Mouse (Mus musculus): ENCODE measurements around the gene Nt5c2. TPM values are rescaled to one million over a fixed set of nuclear protein-coding genes. Genes with fewer than 3 reads are reported as not detected.

Gene Nt5c2
- polyA plus RNA-seq, 2 experiments, result 32.9 to 67.1 TPM

DNA sequence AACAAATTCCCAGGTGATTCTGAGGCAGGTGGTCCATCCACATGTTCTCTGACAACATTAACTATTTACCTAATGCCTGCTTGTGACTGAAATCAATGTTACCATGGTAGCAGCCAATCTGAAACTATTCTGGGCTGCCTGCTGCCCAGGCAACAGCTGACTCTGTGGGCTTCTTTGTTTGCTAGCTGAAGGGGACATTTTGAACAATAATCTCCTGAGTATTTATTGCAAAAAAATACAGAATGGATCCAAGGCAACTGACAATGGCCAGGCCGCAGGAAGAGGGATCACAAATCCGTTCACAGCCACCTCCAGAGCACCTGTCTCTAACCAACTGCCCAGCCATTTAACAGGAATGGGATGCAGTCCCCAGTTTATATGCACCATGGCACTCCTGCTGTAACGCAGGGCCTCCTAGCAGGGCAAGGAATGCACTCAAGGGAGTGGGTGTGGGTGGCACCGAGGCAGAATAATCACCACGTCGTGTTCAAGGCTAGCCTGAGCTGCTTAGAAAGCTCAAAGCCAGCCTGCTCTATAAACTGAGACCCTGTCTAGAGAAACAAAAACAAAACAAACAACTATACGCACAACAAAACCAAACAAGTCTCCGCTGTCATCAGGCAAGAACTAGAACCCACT lies 43.8 kb downstream of the Nt5c2 start:
- DNase-seq (ENCODE audit: low spot score), result no peak
- WGBS, result 59% methylated on average over 8 of the region's 8 CpGs
- TF ChIP-seq POLR2A (IDR thresholded peaks at IDR 0.05; ENCODE audit: borderline replicate concordance, extremely low read depth, insufficient read depth, insufficient read length), result no peak
- ATAC-seq (ENCODE audit: low FRiP score, low read depth), result no peak
- no peak overlapping the region for H3K9ac ChIP-seq (ENCODE audit: low read depth, low read length, severe bottlenecking)
- H3K9me3 ChIP-seq (ENCODE audit: control insufficient read depth, low read length), result no peaks in the 10 kb centered on the region
- H3K27ac ChIP-seq (replicated peaks; ENCODE audit: low read depth, low read length), result no peak overlapping the region
- H3K4me3 ChIP-seq (replicated peaks; ENCODE audit: low read length), result no peak overlapping the region
- peaks cover 3% of the 10 kb centered on the region; the same call in 1 of the 2 replicates for H3K4me1 ChIP-seq (ENCODE audit: control insufficient read depth, insufficient read depth, low read length)
- no peaks in the 10 kb centered on the region for H3K27me3 ChIP-seq (ENCODE audit: control insufficient read depth, insufficient read depth, low read length)
- no peak overlapping the region for H3K4me2 ChIP-seq (replicated peaks; ENCODE audit: low read depth, low read length, severe bottlenecking)
- no peaks in the 10 kb centered on the region for H3K36me3 ChIP-seq (ENCODE audit: control insufficient read depth, insufficient read depth, low read length)

DNA sequence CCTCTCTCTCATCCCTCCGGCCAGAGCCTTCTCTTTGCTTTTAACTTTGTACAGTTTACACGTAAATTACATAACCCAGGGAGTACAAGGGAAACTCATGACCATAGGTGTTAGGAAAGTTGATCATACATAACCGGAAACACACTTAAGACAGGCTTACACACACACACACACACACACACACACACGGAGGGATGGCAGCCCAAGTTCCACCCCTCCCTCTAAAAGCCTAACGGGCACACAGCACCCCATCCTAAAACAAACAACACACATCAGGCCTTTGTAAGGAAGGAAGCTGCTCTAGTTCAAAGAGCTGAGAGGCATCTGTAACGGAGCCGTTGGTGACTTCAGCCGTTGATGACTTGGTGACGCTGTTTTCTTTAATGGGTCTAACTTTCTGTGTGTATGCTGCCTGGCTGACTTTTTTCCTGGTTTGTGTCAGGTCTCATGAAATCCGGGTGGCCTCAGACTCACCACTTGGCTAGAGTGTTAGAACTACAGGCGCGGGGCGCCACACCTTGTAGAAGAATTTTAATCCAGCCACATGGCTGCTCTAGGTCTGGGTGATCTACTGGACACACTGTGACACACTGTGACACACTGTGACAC lies 44.7 kb downstream of the Nt5c2 start:
- no peaks in the 10 kb centered on the region for H3K27me3 ChIP-seq (ENCODE audit: control insufficient read depth, insufficient read depth, low read length)
- H3K4me1 ChIP-seq (ENCODE audit: control insufficient read depth, insufficient read depth, low read length), result peaks cover 3% of the 10 kb centered on the region; the same call in 1 of the 2 replicates
- DNase-seq (ENCODE audit: low spot score) (no peak), ATAC-seq (ENCODE audit: low FRiP score, low read depth) (no peak)
- H3K36me3 ChIP-seq (ENCODE audit: control insufficient read depth, insufficient read depth, low read length), result no peaks in the 10 kb centered on the region
- no peaks in the 10 kb centered on the region for H3K9me3 ChIP-seq (ENCODE audit: control insufficient read depth, low read length)
- H3K4me2 ChIP-seq (replicated peaks; ENCODE audit: low read depth, low read length, severe bottlenecking), result no peak overlapping the region
- H3K27ac ChIP-seq (replicated peaks; ENCODE audit: low read depth, low read length), result 0 out of 2 replicates have a peak overlapping the region, but pooled peaks have one; percentile 8
- TF ChIP-seq POLR2A (IDR thresholded peaks at IDR 0.05; ENCODE audit: borderline replicate concordance, extremely low read depth, insufficient read depth, insufficient read length), result no peak
- 51% methylated on average over 13 of the region's 13 CpGs for WGBS
- H3K9ac ChIP-seq (ENCODE audit: low read depth, low read length, severe bottlenecking), result no peak overlapping the region
- no peak overlapping the region for H3K4me3 ChIP-seq (replicated peaks; ENCODE audit: low read length)

DNA sequence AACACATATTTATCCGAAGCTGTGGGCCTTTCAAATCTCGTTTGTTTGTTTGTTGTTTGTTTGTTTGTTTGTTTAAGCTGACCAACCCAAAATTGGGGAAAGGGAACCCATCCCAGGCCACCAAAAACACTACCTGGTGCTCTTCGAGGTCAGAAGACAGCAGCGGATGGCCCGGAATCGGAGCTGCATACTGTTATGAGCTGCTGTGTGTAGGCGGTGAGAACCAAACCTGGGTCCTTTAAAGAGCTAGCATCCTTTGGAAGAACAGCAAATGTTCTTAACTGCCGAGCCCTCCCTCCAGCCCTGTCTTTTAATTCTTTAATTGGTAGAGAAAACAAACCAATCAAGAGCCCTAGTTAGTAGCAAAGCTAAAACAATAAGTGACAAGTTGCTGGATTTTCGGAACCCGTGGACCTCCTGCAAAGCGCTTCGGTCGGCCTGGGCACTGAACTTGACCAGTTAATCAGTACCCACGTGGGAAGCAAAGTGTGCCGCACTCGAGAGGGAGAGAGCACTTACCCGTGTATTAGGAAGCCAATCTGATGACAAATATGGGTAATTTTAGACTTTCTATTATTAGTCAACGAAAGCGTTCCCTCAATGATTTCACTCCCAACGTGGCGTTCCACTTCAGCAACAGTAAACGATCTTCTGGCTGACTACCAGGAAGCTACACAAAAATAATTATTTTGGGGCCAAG lies 45.5 kb downstream of the Nt5c2 start:
- Histone ChIP-seq H3K9ac (ENCODE audit: low read depth, low read length, severe bottlenecking) (no peak overlapping the region), H3K4me2 (replicated peaks; ENCODE audit: low read depth, low read length, severe bottlenecking) (no peak overlapping the region), H3K9me3 (ENCODE audit: control insufficient read depth, low read length) (no peaks in the 10 kb centered on the region), H3K4me3 (replicated peaks; ENCODE audit: low read length) (no peak overlapping the region), H3K36me3 (ENCODE audit: control insufficient read depth, insufficient read depth, low read length) (no peaks in the 10 kb centered on the region), H3K27ac (replicated peaks; ENCODE audit: low read depth, low read length) (no peak overlapping the region), H3K27me3 (ENCODE audit: control insufficient read depth, insufficient read depth, low read length) (no peaks in the 10 kb centered on the region), H3K4me1 (ENCODE audit: control insufficient read depth, insufficient read depth, low read length) (peaks cover 3% of the 10 kb centered on the region; the same call in 1 of the 2 replicates)
- no peak for TF ChIP-seq POLR2A (IDR thresholded peaks at IDR 0.05; ENCODE audit: borderline replicate concordance, extremely low read depth, insufficient read depth, insufficient read length)
- DNase-seq (ENCODE audit: low spot score), result no peak
- WGBS, result 79% methylated on average over 22 of the region's 22 CpGs
- ATAC-seq (ENCODE audit: low FRiP score, low read depth), result no peak

DNA sequence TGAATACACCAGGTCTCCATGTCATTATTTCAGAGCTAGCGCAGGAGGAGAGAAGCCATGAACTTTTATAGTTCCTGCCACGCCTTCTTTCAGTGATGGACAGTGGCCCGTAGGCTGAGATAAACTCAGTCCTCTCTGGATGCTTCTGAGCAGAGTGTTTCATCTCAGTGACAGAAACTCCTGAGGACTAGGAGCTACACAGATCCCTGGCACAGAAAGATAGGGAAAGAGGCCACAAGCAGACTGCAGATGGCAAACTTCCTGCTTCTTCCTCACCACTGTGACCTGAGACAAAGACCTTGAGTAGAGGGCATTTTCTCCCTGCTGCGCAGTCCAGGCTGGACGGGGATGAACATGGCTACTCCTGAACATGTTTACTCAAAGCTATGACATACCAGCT lies 46.1 kb downstream of the Nt5c2 start:
- Histone ChIP-seq H3K9ac (ENCODE audit: low read depth, low read length, severe bottlenecking) (no peak overlapping the region), H3K27me3 (ENCODE audit: control insufficient read depth, insufficient read depth, low read length) (no peaks in the 10 kb centered on the region), H3K4me1 (ENCODE audit: control insufficient read depth, insufficient read depth, low read length) (peaks cover 3% of the 10 kb centered on the region; the same call in 1 of the 2 replicates), H3K4me3 (replicated peaks; ENCODE audit: low read length) (no peak overlapping the region), H3K27ac (replicated peaks; ENCODE audit: low read depth, low read length) (no peak overlapping the region), H3K9me3 (ENCODE audit: control insufficient read depth, low read length) (no peaks in the 10 kb centered on the region), H3K4me2 (replicated peaks; ENCODE audit: low read depth, low read length, severe bottlenecking) (no peak overlapping the region), H3K36me3 (ENCODE audit: control insufficient read depth, insufficient read depth, low read length) (no peaks in the 10 kb centered on the region)
- TF ChIP-seq POLR2A (IDR thresholded peaks at IDR 0.05; ENCODE audit: borderline replicate concordance, extremely low read depth, insufficient read depth, insufficient read length), result no peak
- ATAC-seq (ENCODE audit: low FRiP score, low read depth) (no peak), DNase-seq (ENCODE audit: low spot score) (no peak)
- WGBS, result 74% methylated on average over 5 of the region's 5 CpGs

DNA sequence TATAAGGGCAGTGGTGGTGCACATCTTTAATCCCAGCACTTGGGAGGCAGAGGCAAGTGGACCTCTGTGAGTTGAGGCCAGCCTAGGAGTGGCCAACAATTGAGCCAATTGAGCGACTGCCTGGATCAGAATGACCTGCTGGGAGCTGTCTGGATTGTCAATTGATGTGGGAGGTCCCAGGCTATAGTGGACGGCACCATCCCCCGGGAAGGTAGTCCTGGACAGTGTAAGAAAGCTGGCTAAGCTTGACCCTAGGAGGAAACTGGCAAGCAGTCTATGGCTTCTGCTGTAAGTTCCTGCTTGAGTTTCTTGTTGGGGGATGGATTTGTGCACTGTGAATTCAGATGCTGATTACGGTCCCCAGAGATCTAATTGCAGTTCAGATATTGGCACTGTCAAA lies 47.1 kb downstream of the Nt5c2 start:
- WGBS, result 68% methylated on average over 4 of the region's 4 CpGs
- Histone ChIP-seq H3K27ac (replicated peaks; ENCODE audit: low read depth, low read length) (no peak overlapping the region), H3K9ac (ENCODE audit: low read depth, low read length, severe bottlenecking) (no peak overlapping the region), H3K9me3 (ENCODE audit: control insufficient read depth, low read length) (no peaks in the 10 kb centered on the region), H3K4me2 (replicated peaks; ENCODE audit: low read depth, low read length, severe bottlenecking) (no peak overlapping the region), H3K27me3 (ENCODE audit: control insufficient read depth, insufficient read depth, low read length) (no peaks in the 10 kb centered on the region), H3K36me3 (ENCODE audit: control insufficient read depth, insufficient read depth, low read length) (no peaks in the 10 kb centered on the region), H3K4me3 (replicated peaks; ENCODE audit: low read length) (no peak overlapping the region), H3K4me1 (ENCODE audit: control insufficient read depth, insufficient read depth, low read length) (peaks cover 3% of the 10 kb centered on the region; the same call in 1 of the 2 replicates)
- TF ChIP-seq POLR2A (IDR thresholded peaks at IDR 0.05; ENCODE audit: borderline replicate concordance, extremely low read depth, insufficient read depth, insufficient read length), result no peak
- ATAC-seq (ENCODE audit: low FRiP score, low read depth) (no peak), DNase-seq (ENCODE audit: low spot score) (no peak)

Data from limb, embryonic 14.5 days (tissue).